Mouse (Mus musculus): ENCODE results near the gene Nedd1.

Nedd1 gene

DNA sequence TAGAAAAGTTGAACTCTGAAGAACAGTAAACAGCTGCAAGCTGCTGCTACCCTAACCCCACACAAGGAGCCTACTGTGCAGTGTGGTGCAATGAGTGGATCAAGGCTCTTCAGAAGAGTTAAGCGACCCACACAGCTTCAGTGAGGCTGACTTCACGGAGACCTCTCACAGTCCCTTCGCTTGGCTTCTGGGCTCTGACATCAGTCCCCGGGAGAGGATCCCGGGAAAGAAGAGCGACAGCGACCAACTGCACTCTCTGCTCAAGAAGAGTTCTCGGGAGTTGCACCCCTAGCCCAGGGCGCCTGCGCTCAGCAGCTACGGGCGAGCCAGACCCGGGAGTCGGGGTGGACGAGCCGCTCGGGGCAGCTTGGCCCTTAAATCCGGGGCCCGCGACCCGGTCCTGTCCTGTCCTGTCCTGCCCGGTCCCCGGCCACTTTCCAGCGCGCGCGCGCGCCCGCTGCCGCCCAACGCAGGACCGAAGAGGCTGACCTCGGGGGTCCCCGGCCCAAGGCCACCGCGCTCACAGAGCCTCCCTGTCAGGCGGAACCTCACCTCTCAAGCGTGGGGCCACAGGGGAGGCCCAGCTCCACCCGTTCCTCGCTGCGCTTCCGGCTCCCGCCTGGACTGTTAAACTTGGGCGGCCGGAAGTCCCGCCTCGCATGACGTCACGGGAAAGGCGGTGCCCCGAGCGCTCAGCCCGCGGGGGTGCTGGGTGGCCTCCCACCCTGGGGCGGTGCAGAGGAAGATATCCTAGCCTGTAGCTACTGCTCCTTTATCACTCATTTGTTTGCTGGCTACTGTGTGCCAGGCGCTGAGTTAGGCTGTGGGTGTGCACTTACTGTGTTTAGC is at the start of gene Nedd1:
Gene Nedd1 (minus strand): TSS at position 650 of the 849 bp plus-strand sequence.
- peak; percentile 78 for DNase-seq (ENCODE audit: low read depth, low spot score)

DNA sequence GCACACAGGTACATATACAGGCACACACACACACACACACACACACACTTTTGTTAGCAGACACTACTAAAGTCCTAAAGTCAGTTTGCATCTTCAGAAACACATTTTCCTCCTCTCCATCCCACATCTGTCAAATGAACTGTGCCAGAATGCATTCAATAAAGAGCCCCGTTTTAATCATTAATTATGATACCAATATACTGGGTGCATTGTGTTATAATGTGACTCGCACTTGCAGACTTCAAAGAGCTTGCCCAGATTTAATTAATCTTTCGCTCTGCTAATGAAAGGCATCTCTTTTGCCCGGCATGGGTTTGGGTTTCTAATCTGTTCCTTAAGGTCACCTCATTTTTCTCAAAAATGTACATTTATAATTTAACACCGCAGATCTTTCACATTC is 32.1 kb upstream of the Nedd1 start:
- DNase-seq (ENCODE audit: low read depth, low spot score), result no peak

- DNase-seq (ENCODE audit: low read depth, low spot score), result no peak
Observed at GRCm38 (mm10) chr10:92730339-92730738, 8.1 kb upstream of the Nedd1 start.

- no peak for DNase-seq (ENCODE audit: low read depth, low spot score)
Observed at GRCm38 (mm10) chr10:92728723-92729122, 6.5 kb upstream of the Nedd1 start.

DNA sequence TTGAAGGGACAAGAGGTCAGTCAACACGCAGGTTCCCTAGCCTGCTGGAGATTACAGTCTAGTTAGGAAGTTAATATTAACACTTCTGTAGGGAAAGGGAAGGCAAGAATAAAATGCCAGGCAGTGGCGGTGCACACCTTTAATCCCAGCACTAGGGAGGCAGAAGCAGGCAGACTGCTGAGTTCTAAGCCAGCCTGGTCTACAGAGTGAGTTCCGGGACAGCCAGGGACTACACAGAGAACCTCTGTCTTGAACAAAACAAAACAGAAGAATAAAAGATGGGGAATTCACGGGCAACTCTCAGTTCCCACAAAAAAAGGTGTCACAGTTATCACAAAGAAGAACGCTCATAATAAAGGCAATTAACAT is 384 bp upstream of the Nedd1 start:
- DNase-seq (ENCODE audit: low read depth, low spot score), result no peak

DNA sequence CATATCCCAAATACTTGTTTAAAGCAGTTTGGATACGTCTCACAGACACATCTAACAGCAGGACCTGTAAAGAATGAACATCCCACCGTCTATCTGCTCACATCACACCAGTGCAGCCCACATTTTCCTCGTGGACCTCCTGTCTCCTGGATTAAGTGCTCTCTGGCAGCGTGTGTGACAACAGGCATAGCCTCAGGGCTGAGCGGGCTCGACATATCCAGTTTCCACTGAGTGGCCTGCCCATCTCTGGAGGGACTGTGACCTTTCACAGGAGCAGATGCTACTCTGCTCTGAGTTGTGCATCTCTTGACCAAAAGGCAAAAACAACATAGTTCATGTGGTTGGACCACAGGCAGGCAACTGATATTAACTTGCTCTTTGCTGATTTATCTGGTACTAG is 23.2 kb downstream of the Nedd1 start:
- DNase-seq (ENCODE audit: low read depth, low spot score), result no peak

DNA sequence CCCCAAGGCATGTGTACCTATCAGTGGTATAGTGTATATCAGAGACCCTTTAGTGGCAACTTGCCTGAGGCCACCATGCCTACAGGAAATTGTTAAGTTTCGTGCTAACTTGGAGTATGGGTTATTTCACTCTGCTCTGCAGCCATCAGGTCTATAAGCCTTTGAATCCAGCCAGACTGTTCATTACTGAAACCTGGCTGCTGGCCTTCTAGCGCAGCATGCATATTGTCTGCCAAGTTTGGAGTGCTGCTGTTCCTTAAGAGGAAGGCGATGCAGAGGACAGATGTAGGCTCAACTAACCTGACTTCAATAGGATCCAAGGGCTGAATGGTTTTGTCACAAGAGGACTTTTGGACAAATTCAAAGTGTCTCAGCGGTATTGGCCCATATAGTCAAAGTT is 47.2 kb downstream of the Nedd1 start:
- DNase-seq (ENCODE audit: low read depth, low spot score), result no peak

DNA sequence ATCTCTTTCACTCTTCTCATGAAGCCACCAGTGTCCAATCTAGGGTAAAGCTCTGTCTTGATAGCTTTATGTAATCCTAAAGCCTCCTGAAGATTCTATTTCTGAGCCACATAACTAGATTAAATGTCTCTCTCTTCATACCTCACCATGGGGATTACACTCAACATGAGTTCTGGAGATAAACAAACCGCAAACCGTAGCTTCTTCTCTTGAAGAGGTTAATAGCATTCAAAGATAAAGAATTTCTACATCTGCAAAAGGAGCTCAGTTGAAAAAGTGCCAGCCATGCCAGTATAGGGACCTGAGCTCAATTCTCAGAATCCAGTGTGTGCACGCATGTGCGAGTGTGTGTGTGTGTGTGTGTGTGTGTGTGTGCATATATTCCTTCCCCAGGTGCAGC is 50.3 kb downstream of the Nedd1 start:
- no peak for DNase-seq (ENCODE audit: low read depth, low spot score)

- no peak for DNase-seq (ENCODE audit: low read depth, low spot score)
Observed at GRCm38 (mm10) chr10:92665287-92665686, 56.9 kb downstream of the Nedd1 start.

GRCm38 (mm10) chr10:92653266-92653665 is 69.0 kb downstream of the Nedd1 start:
- no peak for DNase-seq (ENCODE audit: low read depth, low spot score)

DNA sequence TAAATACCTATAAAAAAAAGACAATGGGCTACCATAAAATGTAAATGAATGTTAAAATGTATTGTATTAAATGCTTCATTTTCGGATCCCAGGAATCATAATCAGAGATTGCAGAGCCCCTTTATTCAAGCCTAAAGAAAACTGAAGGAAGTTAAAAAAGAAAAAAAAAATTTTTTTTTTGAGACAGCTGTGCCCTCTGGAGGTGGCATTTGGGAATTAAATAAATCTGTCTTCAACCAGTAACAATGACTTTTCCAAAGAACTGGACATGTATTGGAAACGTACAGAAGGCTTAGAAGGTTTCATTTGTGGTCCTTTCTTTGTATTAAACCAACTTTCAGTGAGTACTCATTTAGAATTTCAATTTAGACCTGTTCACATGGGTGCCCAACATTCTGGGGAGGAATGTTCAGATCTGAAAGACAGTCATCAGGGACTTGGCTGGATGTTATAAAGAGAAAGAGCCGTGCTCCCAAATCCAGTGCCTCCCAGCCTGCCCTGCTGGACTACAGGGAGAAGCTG is 69.8 kb downstream of the Nedd1 start:
- DNase-seq (ENCODE audit: low read depth, low spot score), result no peak

GRCm38 (mm10) chr10:92651266-92651665 is 71.0 kb downstream of the Nedd1 start:
- DNase-seq (ENCODE audit: low read depth, low spot score), result no peak

DNA sequence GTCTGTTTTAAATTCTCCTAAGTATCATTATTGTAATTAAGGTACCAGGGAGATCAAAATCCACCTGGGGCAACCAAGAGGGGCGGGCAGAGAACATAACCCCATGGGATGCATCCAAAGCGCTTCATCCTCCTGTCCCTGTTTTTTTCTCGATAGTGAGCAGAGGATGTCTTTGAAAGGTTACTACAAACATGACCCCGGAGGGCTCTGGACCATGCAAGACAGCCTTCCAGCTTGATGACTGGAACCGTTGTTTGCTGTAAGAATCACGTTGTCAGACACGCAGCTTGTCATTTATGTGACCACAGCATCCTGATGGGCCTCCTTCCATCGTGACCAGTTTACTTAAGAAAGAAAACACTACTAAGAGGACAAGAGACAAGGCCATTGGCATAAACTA is 73.1 kb downstream of the Nedd1 start:
- no peak for DNase-seq (ENCODE audit: low read depth, low spot score)

- DNase-seq (ENCODE audit: low read depth, low spot score), result no peak
Observed at GRCm38 (mm10) chr10:92647691-92648090, 74.5 kb downstream of the Nedd1 start.

DNA sequence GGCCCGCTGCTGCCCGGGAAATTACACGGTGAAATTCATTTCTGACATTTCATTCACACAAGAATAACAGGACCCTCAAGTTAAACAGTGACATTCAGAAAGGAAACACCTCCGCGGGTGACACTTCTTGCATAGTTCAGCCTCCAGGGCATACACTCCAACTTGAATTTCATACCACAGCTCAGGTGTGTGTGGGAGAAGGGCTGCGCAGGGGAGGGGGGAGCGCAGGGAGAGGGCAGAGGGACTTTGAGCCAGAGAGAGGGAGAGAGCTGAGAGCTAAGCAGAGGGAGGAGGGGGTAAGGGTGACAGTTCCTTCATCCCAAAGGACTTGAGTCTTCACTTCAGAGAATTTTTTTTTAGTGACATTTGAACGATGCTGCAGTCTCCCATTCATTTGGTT is 78.2 kb downstream of the Nedd1 start:
- no peak for DNase-seq (ENCODE audit: low read depth, low spot score)

GRCm38 (mm10) chr10:92641032-92641431 is 81.2 kb downstream of the Nedd1 start:
- peak; percentile 2 for DNase-seq (ENCODE audit: low read depth, low spot score)

Measured in ES-CJ7 (cell line).